Mouse (Mus musculus) lung, adult 2 months (tissue): Measurements from ENCODE around the gene Magi1.

Experiments used
- CTCF ChIP-seq: fragments of 200-500 bp; IDR thresholded peaks from 2 replicates; pipeline ENCODE4 v1.5.1; 2011; ENCODE audit warnings: mild to moderate bottlenecking, low read length, control low read depth; ENCODE audit not compliant: insufficient read depth
- POLR2A ChIP-seq: fragments of 200-500 bp; IDR thresholded peaks from 2 replicates; pipeline ENCODE4 v1.6.1; 2011; ENCODE audit warnings: low read depth, mild to moderate bottlenecking, control low read depth, low read length, borderline replicate concordance; ENCODE audit errors: extremely low read depth

DNA sequence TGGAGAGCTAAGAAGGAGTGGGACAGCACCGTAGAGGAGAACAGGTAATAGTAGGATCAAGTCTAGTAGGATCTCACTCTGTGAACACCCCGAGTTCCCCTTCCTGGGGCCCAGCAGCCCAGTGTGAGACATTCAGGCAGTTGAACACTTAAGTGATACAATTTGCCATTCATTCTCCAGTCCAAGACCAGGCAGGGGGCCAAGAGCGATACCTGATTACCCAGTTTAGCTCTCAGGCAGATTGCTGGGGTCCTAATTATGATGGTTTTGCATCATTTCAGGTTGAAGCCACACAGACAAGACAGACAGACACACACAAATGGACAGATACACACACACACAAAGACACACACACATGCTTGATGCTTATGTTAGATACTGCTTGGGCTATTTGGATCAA, 543.9 kb downstream of the Magi1 start:
- TF ChIP-seq CTCF (no peak), POLR2A (no peak)
